Mouse (Mus musculus) olfactory bulb, adult 2 months (tissue): ENCODE data around the gene Ppp1r14b.

ENCODE experiments used
- CTCF ChIP-seq: fragments of 200-500 bp; IDR thresholded peaks from 2 replicates; pipeline ENCODE4 v1.5.1; 2012; ENCODE audit warnings: low read depth, mild to moderate bottlenecking, low read length, moderate library complexity; ENCODE audit not compliant: insufficient read depth
- POLR2A ChIP-seq: fragments of 200-500 bp; IDR thresholded peaks from 2 replicates; pipeline ENCODE4 v1.6.1; 2012; ENCODE audit warnings: mild to moderate bottlenecking, low read depth, low read length, moderate library complexity; ENCODE audit not compliant: insufficient read depth

GRCm38 (mm10) chr19:6971644-6972043 is 3.1 kb upstream of the Ppp1r14b start:
- TF ChIP-seq POLR2A (no peak), CTCF (no peak)
